Mouse (Mus musculus): ENCODE data around the gene Canx. TPM values are rescaled to one million over a fixed set of nuclear protein-coding genes. Genes with fewer than 3 reads are reported as not detected.

Canx gene
- total RNA-seq, 2 experiments from 2014 or later = 375 to 412 TPM

- intact Hi-C loops (cut with DNase I) = no loop called here
- DNase-seq (ENCODE audit: extremely low spot score in 1 of 2, low spot score in 2 of 2) = no peak
These were observed 39.0 kb downstream of the Canx start for GRCm38 (mm10) chr11:50286428-50286827.

GRCm38 (mm10) chr11:50285696-50286095 is 39.8 kb downstream of the Canx start:
- intact Hi-C loops (cut with DNase I) = no loop called here
- DNase-seq (ENCODE audit: extremely low spot score in 1 of 2, low spot score in 2 of 2) = no peak

GRCm38 (mm10) chr11:50285263-50285662 is 40.2 kb downstream of the Canx start:
- intact Hi-C loops (cut with DNase I) = no loop called here
- DNase-seq (ENCODE audit: extremely low spot score in 1 of 2, low spot score in 2 of 2) = no peak

- intact Hi-C loops (cut with DNase I) = no loop called here
- DNase-seq (ENCODE audit: extremely low spot score in 1 of 2, low spot score in 2 of 2) = no peak
These were observed 45.4 kb downstream of the Canx start for GRCm38 (mm10) chr11:50280053-50280452.

GRCm38 (mm10) chr11:50279005-50279404 is 46.5 kb downstream of the Canx start:
- no peak for DNase-seq (ENCODE audit: extremely low spot score in 1 of 2, low spot score in 2 of 2)
- intact Hi-C loops (cut with DNase I) = no loop called here

GRCm38 (mm10) chr11:50277706-50278105 is 47.8 kb downstream of the Canx start:
- intact Hi-C loops (cut with DNase I) = no loop called here
- DNase-seq (ENCODE audit: extremely low spot score in 1 of 2, low spot score in 2 of 2) = no peak

- DNase-seq (ENCODE audit: extremely low spot score in 1 of 2, low spot score in 2 of 2) = no peak
- intact Hi-C loops (cut with DNase I) = no loop called here
These were observed 48.4 kb downstream of the Canx start for GRCm38 (mm10) chr11:50277025-50277424.

GRCm38 (mm10) chr11:50275568-50276151 is 49.8 kb downstream of the Canx start:
- intact Hi-C loops (cut with DNase I) = no loop called here
- DNase-seq (ENCODE audit: extremely low spot score in 1 of 2, low spot score in 2 of 2) = no peak

GRCm38 (mm10) chr11:50275077-50275476 is 50.4 kb downstream of the Canx start:
- DNase-seq (ENCODE audit: extremely low spot score in 1 of 2, low spot score in 2 of 2) = no peak

GRCm38 (mm10) chr11:50272819-50273218 is 52.7 kb downstream of the Canx start:
- intact Hi-C loops (cut with DNase I) = no loop called here
- DNase-seq (ENCODE audit: extremely low spot score in 1 of 2, low spot score in 2 of 2) = peak in 1 of 2 experiments; percentile 7

More at GRCm38 (mm10) chr11:50275077-50275476, 50.4 kb downstream of the Canx start:
- intact Hi-C loops (cut with DNase I) = no loop called here

- intact Hi-C loops (cut with DNase I) = no loop called here
- no peak for DNase-seq (ENCODE audit: extremely low spot score in 1 of 2, low spot score in 2 of 2)
These were observed 55.6 kb downstream of the Canx start for GRCm38 (mm10) chr11:50269885-50270284.

GRCm38 (mm10) chr11:50269163-50269562 is 56.3 kb downstream of the Canx start:
- intact Hi-C loops (cut with DNase I) = no loop called here

GRCm38 (mm10) chr11:50266997-50267396 is 58.5 kb downstream of the Canx start:
- intact Hi-C loops (cut with DNase I) = no loop called here
- no peak for DNase-seq (ENCODE audit: extremely low spot score in 1 of 2, low spot score in 2 of 2)

More at GRCm38 (mm10) chr11:50269163-50269562, 56.3 kb downstream of the Canx start:
- no peak for DNase-seq (ENCODE audit: extremely low spot score in 1 of 2, low spot score in 2 of 2)

GRCm38 (mm10) chr11:50265931-50266330 is 59.5 kb downstream of the Canx start:
- intact Hi-C loops (cut with DNase I) = no loop called here
- DNase-seq (ENCODE audit: extremely low spot score in 1 of 2, low spot score in 2 of 2) = no peak

GRCm38 (mm10) chr11:50263198-50263597 is 62.3 kb downstream of the Canx start:
- DNase-seq (ENCODE audit: extremely low spot score in 1 of 2, low spot score in 2 of 2) = no peak
- intact Hi-C loops (cut with DNase I) = no loop called here

GRCm38 (mm10) chr11:50262020-50262419 is 63.5 kb downstream of the Canx start:
- intact Hi-C loops (cut with DNase I) = no loop called here
- no peak for DNase-seq (ENCODE audit: extremely low spot score in 1 of 2, low spot score in 2 of 2)

- intact Hi-C loops (cut with DNase I) = no loop called here
- DNase-seq (ENCODE audit: extremely low spot score in 1 of 2, low spot score in 2 of 2) = no peak
These were observed 67.2 kb downstream of the Canx start for GRCm38 (mm10) chr11:50258310-50258709.

GRCm38 (mm10) chr11:50256615-50257014 is 68.9 kb downstream of the Canx start:
- intact Hi-C loops (cut with DNase I) = no loop called here
- no peak for DNase-seq (ENCODE audit: extremely low spot score in 1 of 2, low spot score in 2 of 2)

- peak; percentile 74 to 80 for DNase-seq (ENCODE audit: extremely low spot score in 1 of 2, low spot score in 2 of 2)
- intact Hi-C loops (cut with DNase I) = no loop called here
These were observed 71.4 kb downstream of the Canx start for GRCm38 (mm10) chr11:50254010-50254580.

- DNase-seq (ENCODE audit: extremely low spot score in 1 of 2, low spot score in 2 of 2) = peak in 1 of 2 experiments; percentile 13
- intact Hi-C loops (cut with DNase I) = no loop called here
These were observed 72.1 kb downstream of the Canx start for GRCm38 (mm10) chr11:50253393-50253792.

All from left cerebral cortex, postnatal 10 days (tissue).